Comparison of ENCODE assay signal across 8 mouse cellular contexts in genomic region chr17:87665066-87665822, GRCm38 (mm10). TPM values are rescaled to one million over a fixed set of nuclear protein-coding genes. Genes with fewer than 3 reads are reported as not detected.
A peak's percentile ranks its signal among the peaks of the same experiment; 100 is the strongest.
DNase-seq lines count a peak whose midpoint lies in the region; ATAC-seq and TF ChIP-seq lines count a peak whose summit lies in the region.
"Had no signal": no experiment of that assay in that cellular context is flagged by ENCODE, and none has a peak within 500 bp of the region (broad histone marks: within the 10 kb centered on the region; RNA-seq: fewer than 3 reads in every experiment).

No protein-coding gene starts in this region.

- no peak overlapping the region for H3K27ac ChIP-seq in limb, embryonic 14.5 days (replicated peaks; ENCODE audit: low read depth, low read length)
- H3K27ac ChIP-seq: stomach, embryonic 15.5 days had no signal

- H3K4me1 ChIP-seq in limb, embryonic 14.5 days (ENCODE audit: control insufficient read depth, insufficient read depth, low read length): no peaks in the 10 kb centered on the region
- H3K4me1 ChIP-seq: stomach, embryonic 15.5 days had no signal

- H3K9me3 ChIP-seq in limb, embryonic 14.5 days (ENCODE audit: control insufficient read depth, low read length): no peaks in the 10 kb centered on the region
- H3K9me3 ChIP-seq: stomach, embryonic 15.5 days had no signal

- H3K4me3 ChIP-seq in limb, embryonic 14.5 days (replicated peaks; ENCODE audit: low read length): no peak overlapping the region
- H3K4me3 ChIP-seq: stomach, embryonic 15.5 days had no signal

- no peak; the same call in 1 of the 2 replicates for ATAC-seq in limb, embryonic 14.5 days (ENCODE audit: low FRiP score, low read depth)

- no peak overlapping the region for H3K9ac ChIP-seq in limb, embryonic 14.5 days (ENCODE audit: low read depth, low read length, severe bottlenecking)
- H3K9ac ChIP-seq: stomach, embryonic 15.5 days had no signal

- H3K27me3 ChIP-seq in limb, embryonic 14.5 days (ENCODE audit: control insufficient read depth, insufficient read depth, low read length): no peaks in the 10 kb centered on the region
- H3K27me3 ChIP-seq: stomach, embryonic 15.5 days had no signal

- H3K4me2 ChIP-seq in limb, embryonic 14.5 days (replicated peaks; ENCODE audit: low read depth, low read length, severe bottlenecking): no peak overlapping the region
- H3K4me2 ChIP-seq: stomach, embryonic 15.5 days had no signal

- no peak for TF ChIP-seq POLR2A in limb, embryonic 14.5 days (IDR thresholded peaks at IDR 0.05; ENCODE audit: borderline replicate concordance, extremely low read depth, insufficient read depth, insufficient read length)

- 81% methylated on average over 10 of the region's 10 CpGs for WGBS in limb, embryonic 14.5 days

- DNase-seq in urinary bladder, postnatal 25 days (ENCODE audit: low spot score): peak; percentile 70
- DNase-seq in urinary bladder, adult 2 months (ENCODE audit: low spot score): no peak
- peak; percentile 74 for DNase-seq in adrenal gland, postnatal 14 days
- peak; percentile 39 for DNase-seq in embryo, embryonic 9.5 days (ENCODE audit: extremely low spot score)
- DNase-seq in kidney, adult 8-10 months: peak; percentile 52 to 66
- DNase-seq in limb, embryonic 14.5 days (ENCODE audit: low spot score): peak; percentile 42
- DNase-seq in right cerebral cortex, postnatal 4 days: peak; percentile 69

- no peaks in the 10 kb centered on the region for H3K36me3 ChIP-seq in limb, embryonic 14.5 days (ENCODE audit: control insufficient read depth, insufficient read depth, low read length)
- H3K36me3 ChIP-seq: stomach, embryonic 15.5 days had no signal

RNA-seq across cellular contexts. Expression of gene Msh2, which starts 6.9 kb away (rescaled TPM):
- 19.0 and 19.4 TPM in 2 replicates for polyA plus RNA-seq in urinary bladder, adult 2 months (2012; rRNA removed)
- 24.3 and 24.6 TPM in 2 replicates for total RNA-seq in adrenal gland, postnatal 14 days (2021)
- polyA plus RNA-seq in limb, embryonic 14.5 days (2012; rRNA removed): 29.0 and 33.8 TPM in 2 replicates
- 40.5 and 47.5 TPM in 2 replicates for polyA plus RNA-seq in limb, embryonic 14.5 days (2014; fragmentation: Nextera tagmentation; extraction: Ambion mirVana)

RNA-seq across cellular contexts. Expression of gene Epcam, which starts 29.5 kb away (rescaled TPM):
- polyA plus RNA-seq in urinary bladder, adult 2 months (2012; rRNA removed): 54.9 and 57.1 TPM in 2 replicates
- total RNA-seq in adrenal gland, postnatal 14 days (2021): 0.41 TPM in 1 of 2 replicates, not detected in the other
- polyA plus RNA-seq in limb, embryonic 14.5 days (2012; rRNA removed): 27.3 and 34.9 TPM in 2 replicates
- 71.3 and 74.3 TPM in 2 replicates for polyA plus RNA-seq in limb, embryonic 14.5 days (2014; fragmentation: Nextera tagmentation; extraction: Ambion mirVana)
